Mouse (Mus musculus) hindbrain, embryonic 15.5 days (tissue): ENCODE measurements around the gene Orm2. TPM values are rescaled to one million over a fixed set of nuclear protein-coding genes. Genes with fewer than 3 reads are reported as not detected.
A peak's percentile ranks its signal among the peaks of the same experiment; 100 is the strongest.

Experiments used
- ATAC-seq: fragments of 200-750 bp; cut with Nextera tagmentation; 2 replicates; pipeline ENCODE4 v1.8.0; 2017; ENCODE audit warnings: low read depth, moderate number of reproducible peaks, moderate TSS enrichment; ENCODE audit not compliant: low FRiP score
- H3K27ac ChIP-seq: fragments of 300-500 bp; sonication (generic); replicated peaks from 2 replicates; pipeline ENCODE4 v1.5.1; 2015; ENCODE audit warnings: mild to moderate bottlenecking, inconsistent platforms
- H3K27me3 ChIP-seq: fragments of 300-500 bp; sonication (generic); 2 replicates; pipeline ENCODE4 v1.6.1; 2015; ENCODE audit warnings: control low read depth, inconsistent platforms
- H3K36me3 ChIP-seq: fragments of 300-500 bp; sonication (generic); 2 replicates; pipeline ENCODE4 v1.6.1; 2015; ENCODE audit warnings: control low read depth, inconsistent platforms
- H3K4me1 ChIP-seq: fragments of 300-500 bp; sonication (generic); replicated peaks from 2 replicates; pipeline ENCODE4 v1.6.1; 2015; ENCODE audit warnings: control low read depth, inconsistent platforms
- H3K4me2 ChIP-seq: fragments of 300-500 bp; sonication (generic); 2 replicates; pipeline ENCODE4 v1.6.1; 2015; ENCODE audit warnings: moderate library complexity, mild to moderate bottlenecking, inconsistent platforms
- H3K4me3 ChIP-seq: fragments of 300-500 bp; sonication (generic); 2 replicates; pipeline ENCODE4 v1.5.1; 2015; ENCODE audit warnings: mild to moderate bottlenecking, inconsistent platforms
- H3K9ac ChIP-seq: fragments of 300-500 bp; sonication (generic); 2 replicates; pipeline ENCODE4 v1.6.1; 2015; ENCODE audit warnings: inconsistent platforms
- H3K9me3 ChIP-seq: fragments of 300-500 bp; sonication (generic); 2 replicates; pipeline ENCODE4 v1.6.1; 2016; ENCODE audit warnings: control low read depth, inconsistent platforms
- WGBS: fragments of 180-500 bp; shearing (Covaris S2); methylation state at CpG from one replicate; pipeline ENCODE4 v1.1.7; 2015; 5-methylcytosine and 5-hydroxymethylcytosine counted together
- polyA plus RNA-seq: library from polyadenylated mRNA; unstranded; fragments of >200 nt; fragmentation: Nextera tagmentation; extraction: Ambion mirVana; gene quantifications from 2 replicates; pipeline ENCODE4 v1.2.1, GENCODE M21; 2015

The Orm2 gene
- polyA plus RNA-seq, 1 experiment from 2014 or later, result not detected

- H3K4me1 ChIP-seq, result 0 out of 2 replicates have a peak, but pooled peaks cover under 1% of the 10 kb centered on the region
- H3K9ac ChIP-seq, result no peak overlapping the region
- no peak overlapping the region for H3K4me3 ChIP-seq
- H3K9me3 ChIP-seq, result no peaks in the 10 kb centered on the region
- no peak overlapping the region for H3K27ac ChIP-seq
- whole genome bisulfite sequencing, result 74% methylated on average over 12 of the region's 12 CpGs
- H3K27me3 ChIP-seq, result no peaks in the 10 kb centered on the region
- H3K36me3 ChIP-seq, result peaks cover 13% of the 10 kb centered on the region
- H3K4me2 ChIP-seq, result no peak overlapping the region
- no peak for ATAC-seq
Measured at GRCm38 (mm10) chr4:63383474-63383873, 21.2 kb downstream of the Orm2 start.

- Histone ChIP-seq H3K4me2 (no peak overlapping the region), H3K27me3 (no peaks in the 10 kb centered on the region), H3K9ac (no peak overlapping the region), H3K4me3 (no peak overlapping the region), H3K27ac (no peak overlapping the region), H3K4me1 (peaks cover 8% of the 10 kb centered on the region), H3K9me3 (no peaks in the 10 kb centered on the region), H3K36me3 (peaks cover 10% of the 10 kb centered on the region)
- no peak for ATAC-seq
- 89% methylated on average over 4 of the region's 4 CpGs for WGBS
Measured at GRCm38 (mm10) chr4:63384262-63384661, 22.0 kb downstream of the Orm2 start.

GRCm38 (mm10) chr4:63385253-63385652, 23.0 kb downstream of the Orm2 start:
- H3K27ac ChIP-seq, result no peak overlapping the region
- WGBS, result 92% methylated on average over 3 of the region's 3 CpGs

DNA sequence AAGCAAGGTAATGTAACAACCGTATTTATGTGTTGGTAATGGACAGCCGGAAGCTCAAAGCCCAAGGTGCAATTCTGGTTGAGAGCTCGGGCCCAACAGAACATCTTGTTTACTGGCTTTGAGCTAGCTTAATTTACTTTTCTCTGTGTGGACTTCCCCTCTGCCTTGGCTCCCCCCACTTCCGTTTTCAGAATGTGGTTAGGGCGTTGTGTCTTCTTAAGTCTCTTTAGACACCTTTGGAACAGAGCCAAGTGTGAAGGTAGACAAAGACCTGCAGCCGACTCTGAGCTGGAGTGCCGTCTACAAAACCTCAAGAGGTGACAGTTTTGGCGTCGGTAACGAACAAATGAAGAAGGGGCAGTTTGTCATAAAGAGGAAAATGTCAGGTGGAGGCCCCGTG, 23.5 kb downstream of the Orm2 start:
- H3K27ac ChIP-seq, result no peak overlapping the region
- H3K4me2 ChIP-seq, result no peak overlapping the region
- H3K9me3 ChIP-seq, result no peaks in the 10 kb centered on the region
- no peak overlapping the region for H3K4me3 ChIP-seq
- H3K9ac ChIP-seq, result no peak overlapping the region
- 78% methylated on average over 11 of the region's 11 CpGs for WGBS
- peaks cover 10% of the 10 kb centered on the region for H3K36me3 ChIP-seq
- H3K4me1 ChIP-seq, result peaks cover 15% of the 10 kb centered on the region
- ATAC-seq, result no peak
- no peaks in the 10 kb centered on the region for H3K27me3 ChIP-seq

More at GRCm38 (mm10) chr4:63385253-63385652, 23.0 kb downstream of the Orm2 start:
- H3K27me3 ChIP-seq, result no peaks in the 10 kb centered on the region
- peaks cover 15% of the 10 kb centered on the region for H3K4me1 ChIP-seq
- ATAC-seq, result no peak
- no peak overlapping the region for H3K9ac ChIP-seq
- H3K4me2 ChIP-seq, result no peak overlapping the region
- H3K4me3 ChIP-seq, result no peak overlapping the region
- H3K9me3 ChIP-seq, result no peaks in the 10 kb centered on the region
- H3K36me3 ChIP-seq, result peaks cover 10% of the 10 kb centered on the region

DNA sequence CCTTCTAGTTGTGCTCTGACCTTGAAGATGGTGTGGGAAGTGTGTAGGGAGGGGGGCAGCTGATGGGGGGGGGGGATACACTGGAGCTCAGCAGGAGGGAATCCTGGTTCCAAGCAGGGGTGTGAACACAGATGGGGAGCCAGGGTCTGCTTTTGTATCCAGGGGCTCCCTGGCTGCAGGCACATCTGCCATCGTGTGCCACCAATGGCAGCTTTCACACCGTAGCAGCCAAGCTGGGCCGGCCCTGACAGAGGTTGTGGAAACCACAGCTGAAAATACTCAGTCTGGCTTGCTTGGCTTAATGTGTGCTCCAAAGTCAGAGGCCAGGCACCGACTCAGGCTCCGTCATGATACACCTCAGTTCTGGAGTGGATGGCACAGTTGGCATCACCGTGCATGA, 25.8 kb downstream of the Orm2 start:
- 53% methylated on average over 6 of the region's 6 CpGs for WGBS
- ATAC-seq, result no peak

GRCm38 (mm10) chr4:63389121-63389886, 27.1 kb downstream of the Orm2 start:
- Histone ChIP-seq H3K4me2 (no peak overlapping the region), H3K4me3 (no peak overlapping the region), H3K27me3 (no peaks in the 10 kb centered on the region), H3K9me3 (no peaks in the 10 kb centered on the region), H3K4me1 (peaks cover 15% of the 10 kb centered on the region), H3K27ac (peak overlapping the region; percentile 21; the same call in 1 of the 2 replicates), H3K9ac (0 out of 2 replicates have a peak overlapping the region, but pooled peaks have one; percentile 10), H3K36me3 (peaks cover 7% of the 10 kb centered on the region; the same call in 1 of the 2 replicates)
- peak; percentile 52 for ATAC-seq
- 20% methylated on average over 8 of the region's 8 CpGs for WGBS

More for the DNA sequence above, 25.8 kb downstream of the Orm2 start:
- Histone ChIP-seq H3K36me3 (peaks cover 5% of the 10 kb centered on the region; the same call in 1 of the 2 replicates), H3K4me2 (no peak overlapping the region), H3K27me3 (no peaks in the 10 kb centered on the region), H3K4me1 (peaks cover 15% of the 10 kb centered on the region), H3K27ac (no peak overlapping the region), H3K4me3 (no peak overlapping the region), H3K9ac (no peak overlapping the region), H3K9me3 (no peaks in the 10 kb centered on the region)

DNA sequence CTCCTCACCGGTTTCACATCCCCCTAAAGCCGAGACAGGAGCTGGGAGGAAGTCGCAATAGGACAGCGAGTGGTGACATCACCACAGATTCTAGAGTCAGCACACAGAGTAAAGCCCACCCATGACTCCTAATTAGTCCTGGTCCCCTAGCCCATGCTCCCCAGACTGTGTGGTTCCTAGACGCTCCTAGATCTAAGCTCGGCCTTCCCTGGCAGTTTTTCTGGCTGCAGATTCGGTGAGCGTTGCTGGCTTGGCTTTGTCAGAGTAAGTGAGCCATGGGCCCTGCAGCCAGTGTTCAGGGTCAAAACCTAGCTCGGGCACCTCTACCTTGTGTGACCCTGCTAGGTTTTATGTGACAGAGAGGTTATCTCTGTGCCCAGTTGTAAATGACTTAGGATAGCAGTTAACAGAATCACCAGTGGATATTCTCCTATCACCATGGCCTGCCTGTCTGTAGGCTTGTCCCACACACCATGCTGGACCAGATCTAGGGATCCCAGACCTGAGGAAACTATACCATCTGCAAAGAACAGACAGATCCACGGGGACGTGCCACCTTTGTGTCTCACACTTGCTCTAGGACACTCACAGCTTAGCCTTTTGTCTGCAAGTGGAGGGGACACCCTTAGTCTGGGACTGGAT, 27.8 kb downstream of the Orm2 start:
- Histone ChIP-seq H3K36me3 (peaks cover 10% of the 10 kb centered on the region; the same call in 1 of the 2 replicates), H3K9me3 (no peaks in the 10 kb centered on the region), H3K9ac (no peak overlapping the region), H3K4me1 (peaks cover 15% of the 10 kb centered on the region), H3K27me3 (no peaks in the 10 kb centered on the region), H3K4me3 (no peak overlapping the region), H3K27ac (peak overlapping the region; percentile 12; the same call in 1 of the 2 replicates), H3K4me2 (no peak overlapping the region)
- ATAC-seq, result peak; percentile 45; the same call in 1 of the 2 replicates
- WGBS, result 45% methylated on average over 11 of the region's 11 CpGs

DNA sequence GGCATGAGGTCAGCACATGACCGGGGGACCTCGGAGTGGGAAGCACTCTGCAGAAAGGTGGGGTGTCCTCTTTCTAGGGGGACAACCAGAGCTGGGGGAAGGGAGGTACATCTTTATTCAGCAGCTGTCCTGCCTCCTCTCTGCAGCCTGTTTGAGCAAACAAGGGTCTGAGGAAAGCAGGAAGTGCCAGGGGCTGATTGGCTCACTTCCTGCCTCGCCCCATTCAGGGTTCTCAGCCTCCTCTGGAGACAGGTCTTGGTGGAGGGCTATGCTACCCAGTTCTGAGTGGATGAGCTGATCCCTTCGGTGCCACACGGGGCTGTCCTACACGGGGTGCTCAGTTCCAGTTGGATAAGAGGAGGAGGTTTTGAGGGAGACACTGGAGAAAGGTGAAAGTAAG, 29.1 kb downstream of the Orm2 start:
- Histone ChIP-seq H3K9me3 (no peaks in the 10 kb centered on the region), H3K27ac (no peak overlapping the region), H3K9ac (no peak overlapping the region), H3K4me3 (no peak overlapping the region), H3K4me1 (peaks cover 15% of the 10 kb centered on the region), H3K4me2 (no peak overlapping the region), H3K27me3 (no peaks in the 10 kb centered on the region), H3K36me3 (peaks cover 5% of the 10 kb centered on the region; the same call in 1 of the 2 replicates)
- no peak for ATAC-seq
- 87% methylated on average over 6 of the region's 6 CpGs for WGBS

DNA sequence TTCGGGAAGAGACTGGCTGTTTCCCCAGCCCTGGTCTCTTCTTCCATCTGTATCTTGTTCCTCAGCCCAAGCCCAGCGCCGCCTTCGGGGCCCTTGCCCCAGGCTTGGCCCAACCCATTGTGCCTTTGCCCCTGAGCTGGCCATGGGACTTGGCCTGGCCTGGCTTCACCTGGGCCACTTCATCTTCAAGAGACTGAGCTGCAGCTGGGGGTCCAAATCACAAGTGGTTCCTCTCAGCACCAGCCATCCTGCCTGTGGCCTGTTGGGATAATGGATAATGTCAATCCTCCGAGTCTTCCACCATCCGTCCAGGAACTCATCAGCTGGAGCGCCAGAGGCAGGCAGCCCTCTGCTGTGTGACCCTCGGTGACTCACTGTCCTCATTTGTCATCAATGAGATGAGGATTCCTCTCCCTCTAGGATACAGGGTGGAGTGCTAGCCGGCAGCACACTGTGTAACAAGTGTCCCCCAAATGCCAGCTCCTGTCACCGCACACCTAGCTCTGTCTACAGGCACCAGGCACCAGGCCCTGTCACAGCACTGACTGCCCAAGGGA, 35.8 kb downstream of the Orm2 start:
- H3K27ac ChIP-seq, result no peak overlapping the region
- ATAC-seq, result no peak
- no peaks in the 10 kb centered on the region for H3K9me3 ChIP-seq
- no peak overlapping the region for H3K4me2 ChIP-seq
- H3K4me1 ChIP-seq, result peaks cover 7% of the 10 kb centered on the region
- 0 out of 2 replicates have a peak, but pooled peaks cover 5% of the 10 kb centered on the region for H3K36me3 ChIP-seq
- H3K9ac ChIP-seq, result no peak overlapping the region
- H3K4me3 ChIP-seq, result no peak overlapping the region
- WGBS, result 78% methylated on average over 10 of the region's 10 CpGs
- no peaks in the 10 kb centered on the region for H3K27me3 ChIP-seq

GRCm38 (mm10) chr4:63398854-63399609, 36.8 kb downstream of the Orm2 start:
- no peaks in the 10 kb centered on the region for H3K9me3 ChIP-seq
- H3K36me3 ChIP-seq, result 0 out of 2 replicates have a peak, but pooled peaks cover 5% of the 10 kb centered on the region
- H3K4me3 ChIP-seq, result no peak overlapping the region
- H3K27ac ChIP-seq, result 0 out of 2 replicates have a peak overlapping the region, but pooled peaks have one; percentile 21
- no peak overlapping the region for H3K4me2 ChIP-seq
- H3K9ac ChIP-seq, result no peak overlapping the region
- 70% methylated on average over 11 of the region's 11 CpGs for WGBS
- no peaks in the 10 kb centered on the region for H3K27me3 ChIP-seq
- peaks cover 17% of the 10 kb centered on the region for H3K4me1 ChIP-seq
- ATAC-seq, result no peak

DNA sequence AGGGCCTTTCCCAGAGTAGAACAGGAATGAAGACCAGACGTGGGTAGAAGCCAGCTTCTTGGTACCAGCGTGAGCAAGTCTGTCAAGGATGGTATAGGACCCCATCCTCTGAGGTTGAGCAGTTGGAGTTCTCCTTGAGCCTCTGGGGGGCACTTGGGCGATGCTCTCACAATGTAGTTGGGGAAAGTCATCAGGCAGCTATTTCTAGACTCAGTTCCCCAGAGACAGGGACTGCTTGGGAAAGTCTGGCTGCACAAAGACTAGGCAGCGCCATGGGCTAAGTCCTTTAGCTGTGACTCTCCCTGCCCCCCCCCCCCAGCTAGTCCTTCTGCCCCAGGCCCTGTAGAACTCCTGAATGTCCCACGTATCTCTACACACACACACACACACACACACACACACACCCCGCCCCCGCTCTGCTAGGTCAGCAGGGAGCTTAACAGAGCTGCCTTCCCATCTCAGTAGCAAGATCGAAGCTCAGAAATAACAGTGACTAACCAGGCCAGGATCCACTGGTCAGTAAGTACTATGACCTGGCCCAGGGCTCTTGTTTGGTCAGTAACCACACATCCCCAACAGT, 37.5 kb downstream of the Orm2 start:
- WGBS, result 61% methylated on average over 8 of the region's 8 CpGs
- H3K27me3 ChIP-seq, result no peaks in the 10 kb centered on the region
- H3K27ac ChIP-seq, result peak overlapping the region; percentile 21; the same call in 1 of the 2 replicates
- ATAC-seq, result no peak
- no peaks in the 10 kb centered on the region for H3K36me3 ChIP-seq
- no peak overlapping the region for H3K4me3 ChIP-seq
- H3K9me3 ChIP-seq, result no peaks in the 10 kb centered on the region
- H3K4me2 ChIP-seq, result no peak overlapping the region
- no peak overlapping the region for H3K9ac ChIP-seq
- H3K4me1 ChIP-seq, result peaks cover 25% of the 10 kb centered on the region
